Comparison of ENCODE assay signal across 11 mouse cellular contexts in the genomic region with DNA sequence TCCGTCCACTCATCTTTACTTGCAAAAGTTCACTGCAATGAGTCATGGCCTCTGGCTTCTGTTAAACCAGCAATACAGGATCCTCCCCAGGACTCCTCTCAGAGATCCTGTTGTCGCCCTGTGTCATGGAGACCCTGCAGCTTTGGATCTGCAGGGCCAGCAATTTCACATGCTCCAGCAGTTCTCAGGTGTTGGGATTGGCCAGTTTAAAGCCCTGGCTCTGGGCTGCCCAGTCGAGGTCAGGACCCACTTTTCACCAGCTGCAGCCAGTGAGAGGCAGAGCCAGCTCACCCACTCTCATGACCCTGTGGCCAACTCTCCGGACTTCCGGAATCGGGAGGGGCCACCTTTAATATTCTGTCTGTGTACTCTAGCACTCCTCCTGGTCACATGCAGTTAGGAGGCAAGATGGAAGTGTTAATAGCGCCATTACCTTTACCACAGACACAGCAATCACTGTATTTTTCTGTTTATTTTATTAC. TPM values are rescaled to one million over a fixed set of nuclear protein-coding genes. Genes with fewer than 3 reads are reported as not detected.
A peak's percentile ranks its signal among the peaks of the same experiment; 100 is the strongest.
DNase-seq lines count a peak whose midpoint lies in the region; ATAC-seq and TF ChIP-seq lines count a peak whose summit lies in the region.
"Had no signal": no experiment of that assay in that cellular context is flagged by ENCODE, and none has a peak within 500 bp of the region (broad histone marks: within the 10 kb centered on the region; RNA-seq: fewer than 3 reads in every experiment).

No protein-coding gene starts in this region.

- no peak overlapping the region for H3K4me2 ChIP-seq in liver, postnatal 0 days (ENCODE audit: low read depth, low read length)
- no peak overlapping the region for H3K4me2 ChIP-seq in liver, embryonic 11.5 days
- no peak overlapping the region for H3K4me2 ChIP-seq in kidney, embryonic 15.5 days
- H3K4me2 ChIP-seq: forebrain, embryonic 12.5 days had no signal

- DNase-seq in liver, postnatal 0 days = peak; percentile 12
- no peak for DNase-seq in liver, embryonic 11.5 days (ENCODE audit: low spot score)
- peak; percentile 2 for DNase-seq in heart, adult 8-10 months (ENCODE audit: low spot score)
- peak; percentile 22 for DNase-seq in urinary bladder, adult 2 months (ENCODE audit: low spot score)
- no peak for DNase-seq in T-cell, adult 2 months (ENCODE audit: low spot score)
- no peak for DNase-seq in thymus, postnatal 10 days (ENCODE audit: low spot score in 2 of 2)
- DNase-seq in left cerebral cortex, adult 8-10 months (ENCODE audit: low spot score in 2 of 2) = no peak

- no peak overlapping the region for H3K27ac ChIP-seq in liver, postnatal 0 days (ENCODE audit: low read depth)
- no peak overlapping the region for H3K27ac ChIP-seq in liver, embryonic 11.5 days (ENCODE audit: low read depth, low read length)
- no peak overlapping the region for H3K27ac ChIP-seq in kidney, embryonic 15.5 days
- H3K27ac ChIP-seq: forebrain, embryonic 12.5 days; layer of hippocampus, adult 2 months; liver, embryonic 14.5 days had no signal

- TF ChIP-seq CTCF in liver, postnatal 0 days (IDR thresholded peaks at IDR 0.05; ENCODE audit: low read depth) = no peak

- no peak overlapping the region for H3K9ac ChIP-seq in liver, postnatal 0 days (replicated peaks)
- no peak overlapping the region for H3K9ac ChIP-seq in liver, embryonic 11.5 days (ENCODE audit: low read depth, low read length)
- no peak overlapping the region for H3K9ac ChIP-seq in kidney, embryonic 15.5 days
- H3K9ac ChIP-seq: forebrain, embryonic 12.5 days; liver, embryonic 14.5 days had no signal

- no peaks in the 10 kb centered on the region for H3K4me1 ChIP-seq in liver, postnatal 0 days (ENCODE audit: insufficient read depth)
- no peaks in the 10 kb centered on the region for H3K4me1 ChIP-seq in liver, embryonic 11.5 days (replicated peaks; ENCODE audit: control insufficient read depth, insufficient read depth, low read length)
- 0 out of 2 replicates have a peak, but pooled peaks cover 3% of the 10 kb centered on the region for H3K4me1 ChIP-seq in kidney, embryonic 15.5 days
- H3K4me1 ChIP-seq: forebrain, embryonic 12.5 days had no signal

- H3K27me3 ChIP-seq in liver, postnatal 0 days (ENCODE audit: insufficient read depth, low read length) = no peaks in the 10 kb centered on the region
- no peaks in the 10 kb centered on the region for H3K27me3 ChIP-seq in liver, embryonic 11.5 days (replicated peaks; ENCODE audit: control insufficient read depth, insufficient read depth, low read length)
- H3K27me3 ChIP-seq in kidney, embryonic 15.5 days = peaks cover 6% of the 10 kb centered on the region; the same call in 1 of the 2 replicates
- H3K27me3 ChIP-seq: forebrain, embryonic 12.5 days had no signal

- H3K4me3 ChIP-seq in liver, postnatal 0 days (ENCODE audit: low read depth, low read length) = no peak overlapping the region
- no peak overlapping the region for H3K4me3 ChIP-seq in liver, embryonic 11.5 days (ENCODE audit: low read depth, low read length)
- H3K4me3 ChIP-seq in kidney, embryonic 15.5 days (replicated peaks) = no peak overlapping the region
- H3K4me3 ChIP-seq: forebrain, embryonic 12.5 days; layer of hippocampus, adult 2 months had no signal

- 67% methylated on average over 7 of the region's 7 CpGs for WGBS in liver, postnatal 0 days (ENCODE audit: insufficient replicate concordance)
- 76% methylated on average over 7 of the region's 7 CpGs for WGBS in liver, embryonic 11.5 days
- 58% methylated on average over 7 of the region's 7 CpGs for WGBS in kidney, embryonic 15.5 days

- TF ChIP-seq EP300 in liver, postnatal 0 days (IDR thresholded peaks at IDR 0.05; ENCODE audit: low read depth) = no peak

- ATAC-seq in liver, postnatal 0 days = 0 out of 2 replicates have a peak, but pooled peaks have one; percentile 35
- ATAC-seq in liver, embryonic 11.5 days (replicated peaks; ENCODE audit: low FRiP score) = no peak
- peak; percentile 43; the same call in 1 of the 2 replicates for ATAC-seq in kidney, embryonic 15.5 days (replicated peaks; ENCODE audit: low FRiP score)

- H3K9me3 ChIP-seq in liver, postnatal 0 days (ENCODE audit: low read length) = no peaks in the 10 kb centered on the region
- H3K9me3 ChIP-seq in liver, embryonic 11.5 days (ENCODE audit: control insufficient read depth, low read length) = no peaks in the 10 kb centered on the region
- no peaks in the 10 kb centered on the region for H3K9me3 ChIP-seq in kidney, embryonic 15.5 days (replicated peaks)
- H3K9me3 ChIP-seq: forebrain, embryonic 12.5 days had no signal

- no peaks in the 10 kb centered on the region for H3K36me3 ChIP-seq in liver, postnatal 0 days (replicated peaks; ENCODE audit: insufficient read depth, low read length)
- H3K36me3 ChIP-seq in liver, embryonic 11.5 days (ENCODE audit: control insufficient read depth, insufficient read depth, low read length) = no peaks in the 10 kb centered on the region
- no peaks in the 10 kb centered on the region for H3K36me3 ChIP-seq in kidney, embryonic 15.5 days
- H3K36me3 ChIP-seq: forebrain, embryonic 12.5 days had no signal

RNA-seq across cellular contexts. Expression of gene Slc7a3, which starts 40.7 kb away (rescaled TPM):
- 0.13 and 0.28 TPM in 2 replicates for polyA plus RNA-seq in liver, postnatal 0 days (2015; fragmentation: Nextera tagmentation; extraction: Ambion mirVana)
- 2.9 and 4.0 TPM in 2 replicates for polyA plus RNA-seq in liver, embryonic 11.5 days (2014; fragmentation: Nextera tagmentation; extraction: Ambion mirVana)
- under 1 TPM in 2 of 4 experiments, not detected in 2; 0.14 to 0.19 TPM for total RNA-seq in heart, adult 8-10 months (2022)
- 1.7 and 2.1 TPM in 2 replicates for polyA plus RNA-seq in kidney, embryonic 15.5 days (2015; fragmentation: Nextera tagmentation; extraction: Ambion mirVana)
- 2.6 and 3.1 TPM in 2 replicates for polyA plus RNA-seq in urinary bladder, adult 2 months (2012; rRNA removed)
- 1 to 10 TPM; 5.4 to 9.3 (median 7.8) TPM for total RNA-seq in left cerebral cortex, adult 8-10 months (2022)

Comparison
In these comparisons a context has a peak if more than half of its experiments do, and no peak if none do; other contexts are left out.
1. DNase-seq: peak in liver, postnatal 0 days (single experiment), heart, adult 8-10 months (single experiment) and urinary bladder, adult 2 months (single experiment); none in liver, embryonic 11.5 days (single experiment), T-cell, adult 2 months (single experiment), thymus, postnatal 10 days (0 of 2) and left cerebral cortex, adult 8-10 months (0 of 2).